Mouse (Mus musculus) myocyte (in vitro differentiated cells): Measurements from ENCODE around the gene Selp.

Experiments used
- CEBPB ChIP-seq: IDR thresholded peaks from 2 replicates; pipeline ENCODE4 v1.6.1; 2011; ENCODE audit warnings: mild to moderate bottlenecking, moderate library complexity; ENCODE audit not compliant: poor library complexity, insufficient read depth, severe bottlenecking
- E2F4 ChIP-seq: IDR thresholded peaks from one replicate; pipeline ENCODE4 v1.6.1; 2011; ENCODE audit warnings: mild to moderate bottlenecking, control low read depth, moderate library complexity; ENCODE audit not compliant: insufficient read depth
- MAX ChIP-seq: IDR thresholded peaks from one replicate; pipeline ENCODE4 v1.6.1; 2011; ENCODE audit warnings: low read depth, mild to moderate bottlenecking, control low read depth
- MYOD1 ChIP-seq, 3 experiments: IDR thresholded peaks; one replicate each; pipeline ENCODE4 v1.6.1; 2011; ENCODE audit warnings: control low read depth in 2 of 3, low read depth in 2 of 3, mild to moderate bottlenecking in 2 of 3, moderate library complexity in 1 of 3; ENCODE audit not compliant: insufficient read length in 2 of 3, control insufficient read depth in 1 of 3
- POLR2A ChIP-seq: IDR thresholded peaks from one replicate; pipeline ENCODE4 v1.6.1; 2011; ENCODE audit warnings: low read depth, mild to moderate bottlenecking, control low read depth, moderate library complexity; ENCODE audit not compliant: insufficient read length
- POLR2AphosphoS2 ChIP-seq: IDR thresholded peaks from one replicate; pipeline ENCODE4 v1.6.1; 2011; ENCODE audit warnings: low read depth, control low read depth; ENCODE audit not compliant: insufficient read length
- SRF ChIP-seq: IDR thresholded peaks from one replicate; pipeline ENCODE4 v1.6.1; 2011; ENCODE audit warnings: low read depth; ENCODE audit not compliant: control insufficient read depth, insufficient read length
- TCF12 ChIP-seq: IDR thresholded peaks from one replicate; pipeline ENCODE4 v1.6.1; 2011; ENCODE audit warnings: mild to moderate bottlenecking, control low read depth; ENCODE audit not compliant: poor library complexity, insufficient read depth, severe bottlenecking
- TCF3 ChIP-seq: IDR thresholded peaks from one replicate; pipeline ENCODE4 v1.6.1; 2011; ENCODE audit warnings: low read depth, control low read depth; ENCODE audit not compliant: insufficient read length
- USF1 ChIP-seq: IDR thresholded peaks from one replicate; pipeline ENCODE4 v1.6.1; 2011; ENCODE audit warnings: low read depth, mild to moderate bottlenecking, control low read depth, moderate library complexity

GRCm38 (mm10) chr1:164130013-164130412, 14.9 kb downstream of the Selp start:
- TF ChIP-seq POLR2A (no peak), E2F4 (no peak), TCF3 (no peak), POLR2AphosphoS2 (no peak), MAX (no peak), MYOD1 (IDR thresholded peaks at IDR 0.05; ENCODE audit: control insufficient read depth in 1 of 3, insufficient read length in 2 of 3, low read depth in 2 of 3) (no peak), TCF12 (no peak), USF1 (no peak), SRF (no peak), CEBPB (no peak)
